Mouse (Mus musculus): ENCODE measurements around the gene Rad9a.

GRCm38 (mm10) chr19:4218784-4219183 lies 17.3 kb upstream of the Rad9a start:
- TF ChIP-seq KAT2A (conservative IDR thresholded peaks at IDR 0.05; ENCODE audit: low read depth, low read length) (no peak), MAFK (IDR thresholded peaks at IDR 0.05; ENCODE audit: borderline replicate concordance, low read depth, low read length) (no peak), TBP (IDR thresholded peaks at IDR 0.05; ENCODE audit: low read depth, low read length) (no peak)
